Mouse (Mus musculus): Measurements from ENCODE around the gene Arhgef7.

The Arhgef7 gene

DNA sequence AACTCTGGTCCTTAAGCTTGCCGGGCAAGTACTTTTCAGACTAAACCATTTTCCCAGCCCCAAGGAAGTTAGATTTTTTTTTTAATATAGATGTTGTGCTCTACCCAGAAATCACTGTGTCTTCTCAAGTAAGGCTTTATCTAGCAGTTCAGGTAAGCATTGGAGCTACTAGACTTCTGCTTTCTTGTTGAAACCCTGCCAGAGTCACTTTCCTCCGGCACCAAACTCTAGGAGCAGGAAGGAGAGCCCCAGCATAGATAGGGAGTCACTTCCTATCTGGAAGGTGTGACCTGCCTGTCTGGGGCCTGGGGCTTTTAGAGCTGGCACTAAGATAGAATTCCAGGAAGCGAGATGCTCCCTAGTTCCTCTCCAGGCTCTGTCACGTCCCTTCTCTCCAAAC lies 10.3 kb upstream of the Arhgef7 start:
- DNase-seq (ENCODE audit: low spot score in 2 of 2) = no peak

DNA sequence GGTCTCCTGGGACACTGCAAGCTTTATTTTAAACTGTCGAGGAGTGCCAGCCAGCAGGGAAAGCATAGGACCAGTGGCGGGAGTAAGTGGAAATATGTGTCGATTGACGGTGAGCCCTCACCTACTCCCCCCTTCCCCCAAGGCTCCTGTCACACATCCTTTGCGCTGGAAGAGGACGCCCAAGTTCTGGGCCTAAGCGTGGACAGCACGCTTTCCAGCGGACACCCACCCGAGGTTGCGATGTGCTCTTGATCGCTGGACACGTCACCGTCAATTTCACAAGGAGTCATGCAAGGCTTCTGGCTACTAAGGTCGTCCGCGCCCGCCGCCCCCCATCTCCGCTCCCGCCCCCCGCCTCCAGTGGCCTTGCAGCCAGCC lies 259 bp upstream of the Arhgef7 start:
- peak in 1 of 2 experiments; percentile 21 for DNase-seq (ENCODE audit: low spot score in 2 of 2)

DNA sequence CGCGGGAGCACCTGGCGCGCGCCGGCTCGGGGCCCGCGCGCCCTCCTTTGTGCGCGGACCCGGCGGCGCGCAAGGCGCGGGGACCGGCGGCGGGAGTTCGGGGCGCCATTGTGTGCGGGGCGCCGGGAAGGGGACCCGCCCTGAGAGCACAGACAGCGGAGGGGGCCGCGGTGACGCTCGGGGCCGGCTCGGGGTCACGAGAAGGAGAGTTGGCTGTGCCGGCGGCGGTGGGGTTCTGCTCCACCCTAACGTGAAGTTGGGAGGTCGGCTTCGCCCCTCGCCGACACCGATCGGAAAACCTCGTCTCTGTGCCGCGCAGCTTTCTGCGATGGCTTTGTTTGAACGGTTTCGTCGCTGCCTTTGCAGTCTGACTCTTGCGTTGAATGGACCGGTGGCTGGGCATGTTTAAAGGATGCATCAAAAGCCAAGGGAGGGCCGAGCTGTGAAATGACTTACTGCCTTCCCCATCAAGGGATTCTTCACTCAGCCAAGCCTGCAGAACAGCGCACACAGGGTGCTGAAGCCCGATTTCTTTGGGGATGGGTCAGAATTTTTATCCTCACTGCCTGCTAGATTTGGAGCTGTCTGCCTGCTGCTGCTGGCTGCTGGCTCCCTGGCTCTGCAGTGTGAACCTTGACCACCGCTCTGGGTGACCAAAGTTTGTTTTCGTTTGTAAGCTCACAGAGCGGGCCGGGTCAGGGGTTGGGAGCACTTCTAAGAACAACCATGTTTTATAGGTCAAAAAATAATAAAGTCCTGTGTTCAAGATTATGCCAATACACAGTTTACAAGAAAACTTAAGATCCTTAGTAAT lies 1.2 kb downstream of the Arhgef7 start:
- DNase-seq (ENCODE audit: low spot score in 2 of 2) = no peak

DNA sequence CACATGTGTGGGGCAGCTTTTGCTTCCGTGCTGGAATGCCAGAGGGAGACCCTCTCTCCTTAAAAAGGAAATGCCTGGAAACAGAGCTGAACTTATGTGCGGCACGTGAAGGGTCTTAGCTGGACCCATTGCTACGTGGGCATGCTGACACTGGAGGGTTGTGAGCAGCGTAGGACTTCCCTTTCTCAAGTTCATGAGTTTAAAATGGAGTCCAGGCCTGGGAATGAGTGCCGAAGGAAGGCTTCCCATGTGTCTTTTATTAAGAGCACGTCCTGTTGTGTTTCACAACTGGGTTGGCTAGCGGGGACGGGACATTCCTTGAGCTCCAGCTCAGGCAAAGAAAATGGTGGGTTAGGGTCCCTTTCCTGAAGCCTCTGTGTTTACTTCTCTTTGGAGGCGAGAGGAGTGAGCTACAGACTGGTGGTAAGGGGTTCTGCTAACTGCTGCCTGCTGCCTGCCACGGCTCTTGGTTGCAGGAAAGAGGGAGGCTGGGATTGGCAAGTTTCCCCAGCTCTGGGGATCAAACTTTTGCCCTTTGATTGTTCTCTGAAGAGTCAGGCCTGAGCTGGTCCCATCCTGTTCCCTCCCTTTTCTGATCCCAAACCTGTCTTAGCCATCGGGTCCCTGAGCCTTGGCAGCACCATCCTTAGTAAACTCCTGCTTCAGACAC lies 2.9 kb downstream of the Arhgef7 start:
- DNase-seq (ENCODE audit: low spot score in 2 of 2) = no peak

DNA sequence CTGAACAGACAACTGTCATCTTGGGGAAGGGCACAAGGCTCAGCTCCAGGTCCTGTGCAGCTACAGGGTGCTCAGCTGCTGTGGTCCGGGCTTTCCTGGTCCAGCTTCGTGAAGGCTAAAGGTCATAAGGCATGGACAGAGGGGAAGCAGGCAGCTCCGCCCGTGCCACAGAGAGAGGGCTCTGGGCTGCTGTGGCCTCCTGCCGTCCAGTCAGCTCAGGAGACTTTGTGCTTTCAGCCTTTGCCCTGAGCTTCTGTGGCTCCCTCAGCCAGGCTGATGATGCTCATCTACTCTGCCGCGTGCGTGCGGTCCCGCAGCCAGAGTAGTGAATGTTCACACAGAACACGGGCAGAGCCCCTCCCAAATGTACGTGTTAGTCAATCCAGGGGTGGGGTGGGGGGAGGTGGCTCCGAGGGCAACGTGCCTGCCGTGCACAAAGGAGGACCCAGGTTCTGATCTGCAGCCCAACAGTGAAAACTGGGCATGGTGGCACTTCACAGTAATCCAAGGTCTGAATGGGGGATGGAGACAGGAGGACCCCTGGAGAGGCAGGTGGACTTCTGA lies 8.2 kb downstream of the Arhgef7 start:
- no peak for DNase-seq (ENCODE audit: low spot score in 2 of 2)

DNA sequence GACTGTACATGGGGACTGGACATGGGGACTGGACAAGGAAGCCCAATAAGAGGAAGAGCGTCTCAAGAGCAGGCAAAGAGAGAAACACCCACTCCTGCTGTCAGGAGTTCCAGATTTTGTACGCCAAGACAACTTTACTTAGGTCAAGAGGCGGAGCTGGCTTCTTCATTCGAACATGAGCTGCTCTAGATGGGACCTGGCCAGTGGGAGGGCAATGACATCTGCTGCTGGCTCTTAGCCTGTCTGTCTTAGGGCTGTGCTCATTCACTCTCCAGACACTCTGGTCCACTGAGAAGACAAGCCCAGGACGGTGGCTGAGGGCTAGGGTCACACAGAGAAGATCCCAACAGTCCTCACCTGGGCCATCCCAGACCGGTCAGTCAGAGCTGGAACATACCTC lies 9.6 kb downstream of the Arhgef7 start:
- no peak for DNase-seq (ENCODE audit: low spot score in 2 of 2)

DNA sequence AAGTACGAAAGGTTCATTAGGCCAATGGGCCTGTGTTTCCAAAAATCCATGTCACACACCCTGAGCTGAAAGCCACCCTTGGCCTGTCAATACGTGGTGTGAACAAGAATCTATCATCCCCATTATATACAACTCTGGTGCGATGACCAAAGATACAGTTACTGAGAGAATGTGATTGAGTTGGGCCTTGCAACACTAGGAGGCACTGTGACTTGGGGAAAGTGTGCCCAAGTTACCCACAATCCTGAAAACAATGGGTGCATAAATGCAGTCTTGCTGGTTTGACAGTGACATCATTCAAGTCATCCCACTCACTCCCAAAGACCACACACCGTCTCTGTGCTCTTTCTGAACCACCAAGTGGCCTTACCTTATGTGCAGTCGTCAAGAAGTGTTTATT lies 11.6 kb downstream of the Arhgef7 start:
- DNase-seq (ENCODE audit: low spot score in 2 of 2) = no peak

DNA sequence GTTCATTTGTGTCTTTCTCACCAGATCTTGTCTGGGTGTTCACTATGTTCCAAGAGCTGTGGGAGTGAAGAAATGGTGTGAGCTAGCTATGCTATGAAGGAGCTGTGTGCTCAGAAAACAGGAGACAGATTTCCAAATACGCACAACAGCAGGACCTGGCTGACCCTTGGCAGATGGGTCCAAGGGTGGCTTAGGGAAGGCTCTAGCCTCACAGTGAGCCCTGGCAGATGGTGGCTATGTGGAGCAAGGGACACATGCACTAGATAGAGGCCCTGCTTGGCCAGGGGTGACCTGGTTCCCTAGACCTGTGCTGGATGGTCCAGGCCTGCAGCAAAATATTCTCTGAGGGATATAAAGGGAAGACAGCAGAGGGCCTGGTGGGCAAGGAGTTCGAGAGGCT lies 13.3 kb downstream of the Arhgef7 start:
- no peak for DNase-seq (ENCODE audit: low spot score in 2 of 2)

DNA sequence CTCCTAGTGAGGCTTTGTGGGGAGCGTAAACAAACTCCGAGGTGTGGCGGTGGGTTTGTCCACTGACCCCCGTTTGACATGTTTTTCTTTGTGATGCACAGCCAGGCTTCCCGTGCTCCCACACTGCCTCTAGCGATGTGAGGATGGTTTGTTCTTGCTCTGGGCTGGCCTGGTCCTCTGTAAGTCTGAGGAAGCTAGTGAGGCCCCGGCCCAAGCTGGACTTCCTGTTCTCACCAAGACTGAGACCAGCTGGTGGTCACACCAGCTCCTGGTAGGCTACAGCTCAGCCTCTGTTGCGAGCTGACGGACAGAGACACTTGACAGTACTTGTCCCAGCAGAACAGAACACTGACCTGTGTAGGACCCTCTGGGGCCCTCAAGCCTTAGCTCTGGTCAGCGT lies 16.1 kb downstream of the Arhgef7 start:
- no peak for DNase-seq (ENCODE audit: low spot score in 2 of 2)

DNA sequence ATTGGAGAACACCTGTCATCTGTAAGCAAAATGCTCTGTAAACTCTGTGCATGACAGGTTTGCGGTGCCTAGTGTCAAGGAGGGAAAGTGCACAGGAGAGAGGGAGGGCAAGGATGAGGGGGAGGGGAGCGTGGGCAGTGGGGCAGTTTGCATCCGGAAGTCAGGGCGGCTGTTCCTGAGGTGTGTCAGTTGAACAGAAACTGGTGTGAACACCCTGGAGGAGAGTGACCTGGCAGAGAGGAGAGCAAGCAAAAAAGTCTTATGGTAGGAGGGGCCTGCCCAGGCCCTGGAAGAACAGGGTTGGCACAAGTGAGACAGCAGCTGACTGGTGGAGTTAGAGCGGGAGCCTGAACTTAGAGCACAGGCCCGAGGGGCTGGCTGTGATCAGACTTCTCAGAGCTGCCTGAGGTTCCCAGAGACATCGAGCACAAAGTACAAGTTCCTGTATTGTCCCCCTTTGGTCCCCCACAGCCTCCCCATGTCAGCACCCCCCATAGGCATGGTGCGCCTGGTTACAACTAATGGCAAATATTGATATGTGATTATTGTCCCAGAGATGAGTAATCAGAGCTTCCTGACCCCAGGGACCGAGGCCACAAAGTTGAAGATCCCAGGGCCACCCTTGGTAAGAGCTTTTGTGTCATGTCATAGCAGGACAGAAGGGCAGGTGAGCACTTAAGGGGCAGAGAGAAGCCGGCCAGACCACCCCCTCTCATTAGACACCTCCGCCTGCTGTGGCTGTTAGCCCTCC lies 19.5 kb downstream of the Arhgef7 start:
- peak; percentile 33 to 35 for DNase-seq (ENCODE audit: low spot score in 2 of 2)

DNA sequence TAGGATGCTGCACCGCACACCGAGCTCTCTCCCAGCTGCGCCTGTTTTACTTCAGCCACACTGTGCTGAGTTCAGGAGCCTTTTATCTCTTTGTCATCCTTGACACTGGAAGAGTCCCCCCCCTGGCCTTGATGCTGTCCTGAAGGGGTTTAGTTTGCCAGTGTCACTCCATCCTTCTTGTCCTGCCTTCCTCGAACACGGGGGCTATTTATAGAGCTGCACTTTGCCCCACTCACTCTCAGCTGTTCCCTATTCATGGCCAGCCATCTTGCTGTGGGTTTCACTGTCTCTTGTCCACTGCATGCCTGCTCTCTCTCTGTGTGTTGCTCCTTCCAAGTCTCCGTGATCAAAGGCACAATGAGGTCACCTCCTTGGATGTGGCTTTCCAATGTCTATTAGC lies 22.0 kb downstream of the Arhgef7 start:
- DNase-seq (ENCODE audit: low spot score in 2 of 2) = no peak

DNA sequence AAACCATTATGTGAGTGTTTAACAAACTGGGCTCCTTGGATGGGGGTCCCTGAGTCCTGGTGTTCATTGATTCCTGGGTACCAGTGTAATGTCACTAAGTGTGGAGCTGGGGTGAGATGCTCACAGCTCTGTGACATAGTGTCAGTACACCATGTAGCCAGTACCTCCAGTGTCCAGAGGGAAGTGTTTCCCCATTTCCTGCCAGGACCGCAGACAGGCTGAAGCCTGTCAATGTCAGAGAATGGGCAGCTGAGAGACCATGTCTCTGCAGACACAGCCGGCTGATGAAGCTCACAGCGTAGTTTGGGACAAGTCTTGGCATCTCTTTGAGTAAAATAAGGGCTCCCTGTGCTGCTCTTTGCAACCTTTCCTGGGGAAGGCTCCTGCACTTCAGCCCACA lies 24.8 kb downstream of the Arhgef7 start:
- DNase-seq (ENCODE audit: low spot score in 2 of 2) = no peak

DNA sequence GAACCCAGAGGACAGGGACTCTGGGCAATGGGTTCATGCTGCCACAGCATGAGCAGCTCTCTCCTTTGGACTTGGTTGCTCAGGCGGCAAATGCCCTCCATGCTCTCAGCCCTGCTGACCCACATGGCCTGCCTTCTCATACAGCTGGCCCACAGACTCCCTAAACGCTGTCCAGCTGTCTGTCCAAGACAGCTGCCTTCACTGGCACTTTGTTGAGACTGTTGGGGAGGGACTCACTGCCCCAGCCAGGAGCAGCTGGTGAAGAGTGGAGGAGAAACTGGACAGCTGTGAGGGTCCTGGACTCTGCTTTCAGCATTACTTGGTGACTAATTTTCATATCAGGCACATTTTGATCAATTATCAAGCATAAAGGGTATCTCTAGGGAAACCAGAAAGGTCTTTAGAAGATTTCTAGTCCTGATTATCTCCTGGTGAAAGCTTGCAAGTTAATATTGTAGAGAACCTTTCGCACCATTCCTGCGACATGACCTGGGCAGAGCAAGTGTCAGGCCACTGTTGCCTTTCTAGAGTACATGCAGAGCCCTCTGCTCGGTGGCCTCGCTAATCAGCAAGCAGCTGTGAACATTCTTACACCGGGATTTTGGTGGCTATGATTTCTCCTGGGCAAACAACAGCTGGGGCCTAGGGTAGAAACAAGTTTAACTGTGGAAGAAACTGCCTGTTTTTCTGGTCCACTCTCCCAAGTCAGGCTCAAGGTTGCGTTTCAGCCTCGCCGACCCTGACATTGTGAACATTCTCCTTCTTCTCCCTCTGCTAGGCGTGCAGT lies 25.8 kb downstream of the Arhgef7 start:
- no peak for DNase-seq (ENCODE audit: low spot score in 2 of 2)

DNA sequence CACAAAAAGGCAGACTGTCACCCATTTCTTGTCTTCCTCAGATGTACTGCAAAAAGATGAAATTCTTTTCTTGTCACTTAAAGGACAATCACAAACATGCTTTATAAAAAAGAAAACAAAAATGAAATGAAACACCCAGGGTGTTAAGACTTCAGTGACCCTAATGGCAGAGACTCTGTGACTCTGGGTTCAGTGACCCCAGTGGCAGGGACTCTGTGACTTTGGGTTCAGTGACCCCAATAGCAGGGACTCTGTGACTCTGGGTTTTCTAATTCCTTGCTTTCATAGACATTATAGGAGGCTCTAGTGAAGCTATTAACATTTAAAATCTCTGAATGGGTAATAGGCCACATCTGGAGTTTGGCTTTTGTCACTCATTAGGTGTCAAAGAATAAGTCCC lies 27.2 kb downstream of the Arhgef7 start:
- no peak for DNase-seq (ENCODE audit: low spot score in 2 of 2)

DNA sequence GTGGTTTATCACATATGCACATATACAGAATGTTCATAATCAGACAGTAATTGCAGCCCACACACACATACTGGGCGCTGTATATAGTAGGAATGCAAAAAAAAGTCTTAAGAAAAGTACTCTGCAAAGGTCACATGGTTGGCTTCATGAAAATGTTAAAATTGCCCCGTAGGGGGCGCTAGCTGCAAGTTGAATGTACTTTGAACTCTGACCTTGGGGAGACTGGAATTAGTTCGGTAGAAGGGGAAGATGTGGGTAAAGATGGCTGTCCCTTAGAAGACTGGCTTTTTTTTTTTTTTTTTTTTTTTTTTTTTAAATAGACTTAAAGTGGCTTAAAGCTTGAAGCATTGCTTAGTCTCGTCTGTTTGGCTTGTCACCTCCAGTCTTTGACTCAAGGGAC lies 28.4 kb downstream of the Arhgef7 start:
- peak in 1 of 2 experiments; percentile 71 for DNase-seq (ENCODE audit: low spot score in 2 of 2)

DNA sequence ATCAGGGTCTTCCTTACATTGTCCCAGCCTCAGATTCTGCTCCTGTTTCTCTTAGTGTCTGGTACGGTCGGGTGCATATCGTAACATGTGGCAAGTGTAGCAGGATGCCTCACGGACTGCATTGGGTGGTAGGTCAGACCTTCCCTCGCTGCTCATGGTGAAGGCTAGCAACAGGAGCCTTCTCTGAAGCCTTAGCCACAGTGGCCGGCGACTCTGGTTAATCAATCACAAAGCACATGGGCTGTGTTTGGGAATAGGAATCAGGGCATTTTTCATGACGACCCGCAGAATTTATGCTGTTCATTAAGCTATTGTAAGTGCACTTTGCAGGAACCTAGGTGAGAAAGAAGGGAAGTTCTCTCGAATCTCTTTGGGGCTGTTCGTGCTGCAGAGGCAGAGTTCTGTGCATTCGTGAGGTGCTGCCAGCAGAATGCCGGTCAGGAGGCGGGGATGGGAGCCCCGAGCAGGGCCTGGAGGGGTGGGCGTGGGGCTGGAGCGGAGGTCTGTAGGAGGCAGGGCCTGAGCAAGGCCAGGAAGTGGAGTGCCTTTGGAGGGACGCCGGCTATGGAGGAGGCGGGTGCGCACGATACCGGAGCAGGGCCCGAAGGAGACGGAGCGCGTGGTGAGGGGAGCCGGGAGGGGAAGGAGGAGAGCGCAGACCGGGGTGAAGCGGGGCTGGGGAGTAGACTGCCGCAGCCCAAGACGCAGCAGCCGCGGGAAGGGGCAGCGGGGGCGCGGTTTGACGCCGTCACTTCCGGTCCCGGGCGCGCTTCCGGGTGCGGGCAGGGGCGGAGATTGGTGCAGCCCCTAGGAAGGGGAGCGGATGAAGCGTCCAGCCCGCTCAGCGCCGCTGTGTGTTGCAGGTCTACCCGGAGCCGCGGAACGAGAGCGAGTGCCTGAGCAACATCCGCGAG lies 30.3 kb downstream of the Arhgef7 start:
- DNase-seq (ENCODE audit: low spot score in 2 of 2) = peak; percentile 89 to 90

DNA sequence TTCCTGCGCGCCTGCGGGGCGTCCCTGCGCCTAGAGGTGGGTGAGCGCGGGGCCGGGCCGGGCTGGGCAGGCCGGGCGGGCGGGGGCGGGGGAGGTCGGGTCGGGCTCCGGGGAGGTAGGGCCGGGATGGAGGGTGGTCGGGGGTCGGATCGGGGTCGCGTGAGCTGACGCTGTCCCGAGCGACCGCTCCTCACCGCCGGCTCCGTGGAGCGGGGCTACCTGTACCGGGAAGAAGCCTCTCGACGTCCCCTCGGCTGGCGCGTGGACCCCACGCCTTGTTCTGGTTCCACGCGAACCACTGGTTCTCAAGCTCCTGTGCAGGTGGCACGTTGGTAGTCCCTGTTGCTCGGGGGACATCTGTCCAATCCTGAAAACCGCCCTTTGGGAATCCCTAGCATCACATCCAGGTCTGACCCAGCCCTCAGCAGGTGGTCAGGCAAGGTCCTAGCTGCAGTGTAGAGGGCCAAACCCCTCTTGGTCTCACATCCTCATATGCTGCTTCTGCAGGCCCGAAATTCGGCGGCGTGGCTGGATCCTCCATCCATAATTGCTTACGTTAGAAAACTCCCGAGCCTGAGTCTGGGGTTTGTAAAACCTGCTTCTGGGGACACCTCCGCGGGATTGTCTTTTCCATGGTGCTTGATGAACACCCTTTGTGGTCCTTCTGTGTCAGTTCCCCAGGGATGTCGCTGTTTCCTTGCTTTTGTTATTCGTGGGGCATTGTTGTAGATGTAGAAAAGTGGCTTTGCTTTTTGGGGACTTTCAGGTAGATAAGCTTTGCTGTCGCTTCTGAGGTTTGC lies 31.2 kb downstream of the Arhgef7 start:
- no peak for DNase-seq (ENCODE audit: low spot score in 2 of 2)

DNA sequence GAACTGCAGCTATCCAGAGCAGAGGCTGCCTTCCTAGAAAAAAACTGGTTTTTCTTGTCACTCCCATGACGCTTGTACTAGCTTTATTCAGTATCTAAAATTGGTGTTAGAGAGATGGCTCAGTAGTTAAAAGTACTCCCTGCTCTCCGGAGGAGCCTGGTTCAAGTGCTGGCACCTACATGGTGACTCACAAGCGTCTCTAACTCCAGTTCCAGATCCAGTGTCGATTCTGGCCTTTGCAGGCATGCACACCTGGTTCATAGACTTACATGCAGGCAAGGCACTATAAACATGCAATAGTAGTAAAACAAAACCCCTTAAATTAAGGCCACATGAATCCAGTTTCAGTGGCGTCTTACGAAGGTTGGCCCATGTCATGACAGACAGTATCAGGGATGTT lies 34.0 kb downstream of the Arhgef7 start:
- no peak for DNase-seq (ENCODE audit: low spot score in 2 of 2)

DNA sequence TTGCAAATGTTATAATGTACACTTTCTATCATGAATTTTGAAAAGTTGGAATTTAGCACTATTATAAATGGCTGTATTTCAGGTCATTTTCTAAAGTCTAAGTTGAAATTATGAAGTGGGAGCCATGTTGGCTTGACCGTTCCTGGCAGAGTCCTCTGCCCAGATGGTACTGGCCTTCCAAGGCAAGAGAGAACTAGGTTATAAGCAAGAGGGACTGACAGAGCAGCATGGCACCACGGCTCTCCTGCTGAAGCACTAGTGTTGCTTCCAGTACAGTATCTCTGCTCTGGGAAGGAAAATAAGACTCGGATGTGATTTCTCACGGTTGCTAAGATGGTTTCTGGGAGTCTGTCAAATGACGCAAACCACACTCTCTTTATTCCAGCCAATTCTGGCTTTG lies 34.5 kb downstream of the Arhgef7 start:
- DNase-seq (ENCODE audit: low spot score in 2 of 2) = no peak

DNA sequence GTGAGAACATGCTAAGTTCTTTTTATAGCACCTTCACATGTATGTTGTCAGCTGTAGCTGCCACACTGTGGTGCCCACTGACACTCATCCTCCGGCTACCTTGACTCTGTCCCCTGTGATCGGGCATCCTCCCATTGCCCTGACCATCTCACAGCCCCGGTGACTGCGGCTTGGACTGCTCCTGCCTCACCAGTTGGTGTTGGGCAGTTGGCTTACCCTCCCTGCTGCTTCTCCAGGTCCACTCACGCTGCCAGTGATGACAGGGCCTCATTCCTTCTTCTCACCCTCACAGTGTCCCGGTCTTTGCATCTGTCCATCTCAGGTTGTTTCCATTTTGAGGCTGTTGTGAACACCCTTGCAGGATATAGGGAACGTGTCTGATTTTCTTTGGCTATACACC lies 35.3 kb downstream of the Arhgef7 start:
- no peak for DNase-seq (ENCODE audit: low spot score in 2 of 2)
